Mouse (Mus musculus) thymus, adult 2 months (tissue): ENCODE results near the gene Mxi1. TPM values are rescaled to one million over a fixed set of nuclear protein-coding genes. Genes with fewer than 3 reads are reported as not detected.
"Not testable (repeated sequence)": the region's sequence is repeated elsewhere in the genome, so short reads cannot be mapped to it uniquely, and the experiment has no call there.

Experiments used
- DNase-seq: peaks from one replicate; pipeline ENCODE4 v3.0.0; 2021
- H3K27ac ChIP-seq: fragments of 200-500 bp; 2 replicates; pipeline ENCODE4 v1.5.1; 2012; ENCODE audit warnings: low read length, control low read depth; ENCODE audit not compliant: control insufficient read depth, insufficient read depth
- H3K27me3 ChIP-seq: fragments of 200-500 bp; 2 replicates; pipeline ENCODE4 v1.6.1; 2012; ENCODE audit warnings: mild to moderate bottlenecking, low read length, moderate library complexity, mixed read lengths; ENCODE audit not compliant: control insufficient read depth, insufficient read depth
- H3K36me3 ChIP-seq: fragments of 200-500 bp; 2 replicates; pipeline ENCODE4 v1.6.1; 2012; ENCODE audit warnings: mild to moderate bottlenecking, low read length, moderate library complexity; ENCODE audit not compliant: control insufficient read depth, insufficient read depth
- H3K4me1 ChIP-seq: fragments of 200-500 bp; replicated peaks from 2 replicates; pipeline ENCODE4 v1.6.1; 2012; ENCODE audit warnings: low read length; ENCODE audit not compliant: control insufficient read depth, insufficient read depth
- H3K4me3 ChIP-seq: fragments of 200-500 bp; 2 replicates; pipeline ENCODE4 v1.5.1; 2012; ENCODE audit warnings: mild to moderate bottlenecking, low read length, control low read depth, moderate library complexity; ENCODE audit not compliant: control insufficient read depth, insufficient read depth
- CTCF ChIP-seq: fragments of 200-500 bp; IDR thresholded peaks from 2 replicates; pipeline ENCODE4 v1.5.1; 2012; ENCODE audit warnings: mild to moderate bottlenecking, control low read depth, low read length, moderate library complexity, borderline replicate concordance; ENCODE audit not compliant: control insufficient read depth, poor library complexity, insufficient read depth; ENCODE audit errors: extremely low read depth
- POLR2A ChIP-seq: fragments of 200-500 bp; IDR thresholded peaks from 2 replicates; pipeline ENCODE4 v1.6.1; 2012; ENCODE audit warnings: mild to moderate bottlenecking, low read length, control low read depth, moderate library complexity; ENCODE audit not compliant: control insufficient read depth, poor library complexity, insufficient read depth; ENCODE audit errors: extremely low read depth
- WGBS: fragments of 180-500 bp; shearing (Covaris S2); methylation state at CpG from one replicate; pipeline ENCODE4 v1.1.7; 2018; 5-methylcytosine and 5-hydroxymethylcytosine counted together
- polyA plus RNA-seq: library from polyadenylated mRNA; depleted of rRNA; stranded (reverse); fragments of >200 nt; gene quantifications from 2 replicates; pipeline ENCODE4 v1.2.3, GENCODE M21; 2012

The Mxi1 gene
- polyA plus RNA-seq, 1 experiment = 29.1 TPM

- Histone ChIP-seq H3K4me1 (peaks cover 2% of the 10 kb centered on the region; the same call in 1 of the 2 replicates), H3K27me3 (no peaks in the 10 kb centered on the region), H3K4me3 (peak overlapping the region; percentile 90), H3K36me3 (peaks cover 27% of the 10 kb centered on the region), H3K27ac (peak overlapping the region; percentile 38)
- TF ChIP-seq CTCF = no peak
- no peak; the same call in 1 of the 2 replicates for TF ChIP-seq POLR2A
- DNase-seq = no peak
- WGBS = under 1% methylated on average over 59 of the region's 59 CpGs
Measured at GRCm38 (mm10) chr19:53389851-53390431, 79.6 kb downstream of the Mxi1 start.

GRCm38 (mm10) chr19:53390495-53391007 is 80.2 kb downstream of the Mxi1 start, which contains the start of gene Smndc1:
Gene Smndc1, minus strand, starts transcription at chr19:53390578.
- Histone ChIP-seq H3K27me3 (no peaks in the 10 kb centered on the region), H3K36me3 (peaks cover 22% of the 10 kb centered on the region), H3K4me3 (peak within 1 kb of the TSS; percentile 90), H3K4me1 (peaks cover 2% of the 10 kb centered on the region; the same call in 1 of the 2 replicates), H3K27ac (peak within 1 kb of the TSS; percentile 38)
- DNase-seq = peak; percentile 99
- 0 out of 2 replicates have a peak, but pooled peaks have one; percentile 45 for TF ChIP-seq CTCF
- TF ChIP-seq POLR2A = peak; percentile 69; the same call in 1 of the 2 replicates
- under 1% methylated on average over 48 of the region's 48 CpGs for WGBS

GRCm38 (mm10) chr19:53391386-53391785 is 81.1 kb downstream of the Mxi1 start:
- peaks cover 2% of the 10 kb centered on the region; the same call in 1 of the 2 replicates for H3K4me1 ChIP-seq
- WGBS = 51% methylated on average over 8 of the region's 8 CpGs

GRCm38 (mm10) chr19:53391787-53392186 is 81.5 kb downstream of the Mxi1 start:
- H3K4me3 ChIP-seq = no peak overlapping the region
- DNase-seq = no peak
- TF ChIP-seq CTCF = no peak
- no peak for TF ChIP-seq POLR2A
- no peaks in the 10 kb centered on the region for H3K27me3 ChIP-seq
- WGBS = 95% methylated on average over 5 of the region's 5 CpGs
- peaks cover 22% of the 10 kb centered on the region for H3K36me3 ChIP-seq
- no peak overlapping the region for H3K27ac ChIP-seq
- peaks cover 2% of the 10 kb centered on the region; the same call in 1 of the 2 replicates for H3K4me1 ChIP-seq

More at GRCm38 (mm10) chr19:53391386-53391785, 81.1 kb downstream of the Mxi1 start:
- Histone ChIP-seq H3K27me3 (no peaks in the 10 kb centered on the region), H3K36me3 (peaks cover 22% of the 10 kb centered on the region), H3K27ac (no peak overlapping the region), H3K4me3 (no peak overlapping the region)
- DNase-seq = no peak
- TF ChIP-seq CTCF (no peak), POLR2A (no peak)

- Histone ChIP-seq H3K27ac (no peak overlapping the region), H3K4me3 (no peak overlapping the region), H3K27me3 (no peaks in the 10 kb centered on the region), H3K36me3 (peaks cover 11% of the 10 kb centered on the region), H3K4me1 (peaks cover 2% of the 10 kb centered on the region; the same call in 1 of the 2 replicates)
- WGBS = 83% methylated on average over 8 of the region's 8 CpGs
- TF ChIP-seq CTCF (no peak), POLR2A (no peak)
- DNase-seq = no peak
Measured at GRCm38 (mm10) chr19:53392781-53393343, 82.5 kb downstream of the Mxi1 start.

- Histone ChIP-seq H3K36me3 (peaks cover 4% of the 10 kb centered on the region), H3K27me3 (no peaks in the 10 kb centered on the region), H3K4me3 (no peak overlapping the region), H3K4me1 (peaks cover 2% of the 10 kb centered on the region; the same call in 1 of the 2 replicates), H3K27ac (no peak overlapping the region)
- TF ChIP-seq POLR2A = no peak
- no peak for TF ChIP-seq CTCF
- no peak for DNase-seq
Measured at GRCm38 (mm10) chr19:53393646-53394045, 83.3 kb downstream of the Mxi1 start.

- Histone ChIP-seq H3K27me3 (no peaks in the 10 kb centered on the region), H3K4me1 (peaks cover 2% of the 10 kb centered on the region; the same call in 1 of the 2 replicates), H3K4me3 (no peak overlapping the region), H3K27ac (no peak overlapping the region), H3K36me3 (no peaks in the 10 kb centered on the region)
- 15% methylated on average over 7 of the region's 7 CpGs for WGBS
- DNase-seq = peak; percentile 19
- TF ChIP-seq CTCF = no peak
- TF ChIP-seq POLR2A = no peak
Measured at GRCm38 (mm10) chr19:53394552-53394951, 84.2 kb downstream of the Mxi1 start.

- WGBS = 87% methylated on average over 3 of the region's 3 CpGs
- not testable (repeated sequence) for H3K4me1 ChIP-seq, H3K27me3 ChIP-seq, H3K36me3 ChIP-seq, H3K4me3 ChIP-seq, DNase-seq, H3K27ac ChIP-seq
Measured at GRCm38 (mm10) chr19:53394956-53395355, 84.6 kb downstream of the Mxi1 start.

GRCm38 (mm10) chr19:53395805-53396204 is 85.5 kb downstream of the Mxi1 start:
- not testable (repeated sequence) for DNase-seq, H3K4me1 ChIP-seq, H3K27me3 ChIP-seq, H3K27ac ChIP-seq, H3K4me3 ChIP-seq, H3K36me3 ChIP-seq
- WGBS = 41% methylated on average over 5 of the region's 5 CpGs
